Mouse (Mus musculus) midbrain, embryonic 14.5 days (tissue): ENCODE data around the gene Pgm5. TPM values are rescaled to one million over a fixed set of nuclear protein-coding genes. Genes with fewer than 3 reads are reported as not detected.

Experiments
- ATAC-seq: fragments of 200-750 bp; cut with Nextera tagmentation; 2 replicates; pipeline ENCODE4 v1.8.0; 2017; ENCODE audit warnings: moderate number of reproducible peaks, moderate library complexity; ENCODE audit not compliant: low FRiP score, low TSS enrichment
- DNase-seq: peaks from one replicate; pipeline ENCODE4 v3.0.0-alpha.2; 2015
- H3K27ac ChIP-seq: fragments of 300-500 bp; sonication (generic); replicated peaks from 2 replicates; pipeline ENCODE4 v1.5.1; 2014; ENCODE audit warnings: mild to moderate bottlenecking, low read depth, low read length, moderate library complexity
- H3K27me3 ChIP-seq: fragments of 300-500 bp; sonication (generic); 2 replicates; pipeline ENCODE4 v1.6.1; 2014; ENCODE audit warnings: low read length, control low read depth, mixed read lengths; ENCODE audit not compliant: control insufficient read depth, insufficient read depth
- H3K36me3 ChIP-seq: fragments of 300-500 bp; sonication (generic); 2 replicates; pipeline ENCODE4 v1.6.1; 2014; ENCODE audit warnings: low read length, control low read depth; ENCODE audit not compliant: control insufficient read depth, insufficient read depth
- H3K4me1 ChIP-seq: fragments of 300-500 bp; sonication (generic); 2 replicates; pipeline ENCODE4 v1.6.1; 2014; ENCODE audit warnings: mild to moderate bottlenecking, antibody characterized with exemption, low read length, control low read depth; ENCODE audit not compliant: control insufficient read depth, insufficient read depth
- H3K4me2 ChIP-seq: fragments of 300-500 bp; sonication (generic); 2 replicates; pipeline ENCODE4 v1.6.1; 2014; ENCODE audit warnings: mild to moderate bottlenecking, low read length, moderate library complexity
- H3K4me3 ChIP-seq: fragments of 300-500 bp; sonication (generic); replicated peaks from 2 replicates; pipeline ENCODE4 v1.5.1; 2014; ENCODE audit warnings: low read depth, low read length
- H3K9ac ChIP-seq: fragments of 300-500 bp; sonication (generic); replicated peaks from 2 replicates; pipeline ENCODE4 v1.6.1; 2014; ENCODE audit warnings: mild to moderate bottlenecking, low read length, moderate library complexity
- H3K9me3 ChIP-seq: fragments of 300-500 bp; sonication (generic); 2 replicates; pipeline ENCODE4 v1.6.1; 2016; ENCODE audit warnings: low read length, control low read depth, mixed read lengths; ENCODE audit not compliant: control insufficient read depth
- WGBS: fragments of 180-500 bp; shearing (Covaris S2); extraction: QIAGEN DNeasy Blood & Tissue Kit; methylation state at CpG from one replicate; pipeline ENCODE4 v1.1.7; 2014; 5-methylcytosine and 5-hydroxymethylcytosine counted together
- polyA plus RNA-seq: library from polyadenylated mRNA; unstranded; fragments of >200 nt; fragmentation: Nextera tagmentation; extraction: Ambion mirVana; gene quantifications from 2 replicates; pipeline ENCODE4 v1.2.1, GENCODE M21; 2014

Pgm5 gene
- polyA plus RNA-seq, 1 experiment from 2014 or later, result 0.91 TPM

- Histone ChIP-seq H3K9me3 (no peaks in the 10 kb centered on the region), H3K27me3 (no peaks in the 10 kb centered on the region), H3K36me3 (no peaks in the 10 kb centered on the region), H3K4me2 (no peak overlapping the region), H3K27ac (no peak overlapping the region), H3K9ac (no peak overlapping the region), H3K4me3 (no peak overlapping the region), H3K4me1 (no peaks in the 10 kb centered on the region)
- DNase-seq, result no peak
- no peak for ATAC-seq
- 80% methylated on average over 5 of the region's 5 CpGs for WGBS
Observed at GRCm38 (mm10) chr19:24700664-24701063, 161.0 kb downstream of the Pgm5 start.

GRCm38 (mm10) chr19:24699910-24700309, 161.7 kb downstream of the Pgm5 start:
- Histone ChIP-seq H3K9ac (no peak overlapping the region), H3K27ac (no peak overlapping the region), H3K27me3 (no peaks in the 10 kb centered on the region), H3K4me3 (no peak overlapping the region), H3K4me1 (no peaks in the 10 kb centered on the region), H3K4me2 (no peak overlapping the region), H3K36me3 (no peaks in the 10 kb centered on the region), H3K9me3 (no peaks in the 10 kb centered on the region)
- ATAC-seq (no peak), DNase-seq (peak; percentile 45)

GRCm38 (mm10) chr19:24699196-24699595, 162.5 kb downstream of the Pgm5 start:
- H3K27me3 ChIP-seq, result no peaks in the 10 kb centered on the region

GRCm38 (mm10) chr19:24698651-24699050, 163.0 kb downstream of the Pgm5 start:
- H3K4me1 ChIP-seq, result no peaks in the 10 kb centered on the region
- no peak overlapping the region for H3K9ac ChIP-seq
- H3K4me2 ChIP-seq, result no peak overlapping the region
- no peaks in the 10 kb centered on the region for H3K9me3 ChIP-seq
- DNase-seq, result no peak
- H3K27ac ChIP-seq, result no peak overlapping the region
- H3K36me3 ChIP-seq, result no peaks in the 10 kb centered on the region
- no peak overlapping the region for H3K4me3 ChIP-seq
- WGBS, result 90% methylated on average over 5 of the region's 5 CpGs
- no peaks in the 10 kb centered on the region for H3K27me3 ChIP-seq
- no peak for ATAC-seq

More at GRCm38 (mm10) chr19:24699196-24699595, 162.5 kb downstream of the Pgm5 start:
- no peak overlapping the region for H3K4me3 ChIP-seq
- no peak overlapping the region for H3K9ac ChIP-seq
- no peak for DNase-seq
- no peaks in the 10 kb centered on the region for H3K4me1 ChIP-seq
- no peaks in the 10 kb centered on the region for H3K9me3 ChIP-seq
- no peak overlapping the region for H3K27ac ChIP-seq
- H3K36me3 ChIP-seq, result no peaks in the 10 kb centered on the region
- H3K4me2 ChIP-seq, result no peak overlapping the region
- whole genome bisulfite sequencing, result 73% methylated on average over 3 of the region's 3 CpGs
- no peak for ATAC-seq

- no peak for DNase-seq
- Histone ChIP-seq H3K4me2 (no peak overlapping the region), H3K27me3 (no peaks in the 10 kb centered on the region), H3K36me3 (no peaks in the 10 kb centered on the region), H3K4me3 (no peak overlapping the region), H3K9me3 (no peaks in the 10 kb centered on the region), H3K4me1 (no peaks in the 10 kb centered on the region), H3K27ac (no peak overlapping the region), H3K9ac (no peak overlapping the region)
- no peak for ATAC-seq
- WGBS, result 78% methylated on average over 1 of the region's 1 CpGs
Observed at GRCm38 (mm10) chr19:24697946-24698345, 163.7 kb downstream of the Pgm5 start.

GRCm38 (mm10) chr19:24692691-24693090, 169.0 kb downstream of the Pgm5 start:
- H3K4me3 ChIP-seq, result no peak overlapping the region
- no peak overlapping the region for H3K9ac ChIP-seq
- H3K9me3 ChIP-seq, result no peaks in the 10 kb centered on the region
- H3K27me3 ChIP-seq, result no peaks in the 10 kb centered on the region
- WGBS, result 92% methylated on average over 2 of the region's 2 CpGs
- no peaks in the 10 kb centered on the region for H3K4me1 ChIP-seq
- no peaks in the 10 kb centered on the region for H3K36me3 ChIP-seq
- no peak overlapping the region for H3K27ac ChIP-seq
- no peak overlapping the region for H3K4me2 ChIP-seq
- DNase-seq, result no peak
- ATAC-seq, result no peak

- H3K4me3 ChIP-seq, result no peak overlapping the region
- H3K27ac ChIP-seq, result no peak overlapping the region
- no peaks in the 10 kb centered on the region for H3K9me3 ChIP-seq
- no peaks in the 10 kb centered on the region for H3K36me3 ChIP-seq
- H3K27me3 ChIP-seq, result no peaks in the 10 kb centered on the region
- 96% methylated on average over 4 of the region's 4 CpGs for WGBS
- DNase-seq, result no peak
- H3K4me2 ChIP-seq, result no peak overlapping the region
- no peak overlapping the region for H3K9ac ChIP-seq
- ATAC-seq, result no peak
- H3K4me1 ChIP-seq, result no peaks in the 10 kb centered on the region
Observed at GRCm38 (mm10) chr19:24689531-24689930, 172.1 kb downstream of the Pgm5 start.

GRCm38 (mm10) chr19:24688327-24688726, 173.3 kb downstream of the Pgm5 start:
- ATAC-seq, result no peak
- no peak overlapping the region for H3K4me3 ChIP-seq
- no peak for DNase-seq
- WGBS, result 85% methylated on average over 6 of the region's 6 CpGs
- H3K36me3 ChIP-seq, result no peaks in the 10 kb centered on the region
- no peak overlapping the region for H3K27ac ChIP-seq
- no peak overlapping the region for H3K9ac ChIP-seq
- H3K4me1 ChIP-seq, result no peaks in the 10 kb centered on the region
- no peak overlapping the region for H3K4me2 ChIP-seq
- H3K9me3 ChIP-seq, result no peaks in the 10 kb centered on the region
- H3K27me3 ChIP-seq, result no peaks in the 10 kb centered on the region

- Histone ChIP-seq H3K4me2 (no peak overlapping the region), H3K27ac (no peak overlapping the region), H3K4me3 (no peak overlapping the region), H3K9me3 (no peaks in the 10 kb centered on the region), H3K9ac (no peak overlapping the region), H3K36me3 (no peaks in the 10 kb centered on the region), H3K4me1 (no peaks in the 10 kb centered on the region), H3K27me3 (no peaks in the 10 kb centered on the region)
- ATAC-seq (no peak), DNase-seq (no peak)
- WGBS, result 84% methylated on average over 10 of the region's 10 CpGs
Observed at GRCm38 (mm10) chr19:24686411-24686810, 175.2 kb downstream of the Pgm5 start.
